Mouse (Mus musculus) cortical plate, adult 2 months (tissue): ENCODE data around the gene Foxg1. TPM values are rescaled to one million over a fixed set of nuclear protein-coding genes. Genes with fewer than 3 reads are reported as not detected.

ENCODE experiments used
- H3K27ac ChIP-seq: fragments of 200-500 bp; 2 replicates; pipeline ENCODE4 v1.5.1; 2012; ENCODE audit warnings: low read length, control low read depth, inconsistent platforms; ENCODE audit not compliant: insufficient read depth
- H3K4me1 ChIP-seq: fragments of 200-500 bp; 2 replicates; pipeline ENCODE4 v1.6.1; 2011; ENCODE audit warnings: low read length; ENCODE audit not compliant: control insufficient read depth, insufficient read depth
- H3K4me3 ChIP-seq: fragments of 200-500 bp; 2 replicates; pipeline ENCODE4 v1.5.1; 2011; ENCODE audit warnings: mild to moderate bottlenecking, low read length, control low read depth; ENCODE audit not compliant: insufficient read depth
- CTCF ChIP-seq: fragments of 200-500 bp; IDR thresholded peaks from 2 replicates; pipeline ENCODE4 v1.5.1; 2011; ENCODE audit warnings: mild to moderate bottlenecking, control low read depth, low read length; ENCODE audit not compliant: insufficient read depth; ENCODE audit errors: extremely low read depth
- POLR2A ChIP-seq: fragments of 200-500 bp; IDR thresholded peaks from 2 replicates; pipeline ENCODE4 v1.6.1; 2011; ENCODE audit warnings: mild to moderate bottlenecking, low read length, control low read depth; ENCODE audit not compliant: insufficient read depth; ENCODE audit errors: extremely low read depth
- polyA plus RNA-seq: library from polyadenylated mRNA; depleted of rRNA; stranded (reverse); fragments of >200 nt; gene quantifications from 2 replicates; pipeline ENCODE4 v1.2.3, GENCODE M21; 2012

Gene Foxg1
- polyA plus RNA-seq, 1 experiment, result 61.2 TPM

- H3K4me3 ChIP-seq, result peak overlapping the region; percentile 50
- peaks cover 1% of the 10 kb centered on the region; the same call in 1 of the 2 replicates for H3K4me1 ChIP-seq
- TF ChIP-seq POLR2A (no peak), CTCF (peak; percentile 20; the same call in 1 of the 2 replicates)
- peak overlapping the region; percentile 99 for H3K27ac ChIP-seq
Observed at GRCm38 (mm10) chr12:49391305-49392040, 9.0 kb downstream of the Foxg1 start.

GRCm38 (mm10) chr12:49392041-49392390 lies 9.6 kb downstream of the Foxg1 start:
- Histone ChIP-seq H3K27ac (peak overlapping the region; percentile 99), H3K4me3 (peak overlapping the region; percentile 50), H3K4me1 (peaks cover 1% of the 10 kb centered on the region; the same call in 1 of the 2 replicates)
- TF ChIP-seq POLR2A (0 out of 2 replicates have a peak, but pooled peaks have one; percentile 9), CTCF (no peak)

- no peak overlapping the region for H3K27ac ChIP-seq
- no peak for TF ChIP-seq CTCF
- TF ChIP-seq POLR2A, result no peak
- peak overlapping the region; percentile 50; the same call in 1 of the 2 replicates for H3K4me3 ChIP-seq
- H3K4me1 ChIP-seq, result peaks cover 1% of the 10 kb centered on the region; the same call in 1 of the 2 replicates
Observed at GRCm38 (mm10) chr12:49392876-49393275, 10.4 kb downstream of the Foxg1 start.

GRCm38 (mm10) chr12:49393639-49394038 lies 11.2 kb downstream of the Foxg1 start:
- Histone ChIP-seq H3K4me3 (peak overlapping the region; percentile 50; the same call in 1 of the 2 replicates), H3K4me1 (peaks cover 3% of the 10 kb centered on the region; the same call in 1 of the 2 replicates), H3K27ac (no peak overlapping the region)
- no peak for TF ChIP-seq POLR2A
- TF ChIP-seq CTCF, result no peak

- Histone ChIP-seq H3K4me1 (peaks cover 3% of the 10 kb centered on the region; the same call in 1 of the 2 replicates), H3K4me3 (peak overlapping the region; percentile 34; the same call in 1 of the 2 replicates), H3K27ac (no peak overlapping the region)
- TF ChIP-seq CTCF, result no peak
- TF ChIP-seq POLR2A, result no peak
Observed at GRCm38 (mm10) chr12:49394181-49394580, 11.7 kb downstream of the Foxg1 start.

- peak overlapping the region; percentile 76 for H3K27ac ChIP-seq
- TF ChIP-seq POLR2A, result 0 out of 2 replicates have a peak, but pooled peaks have one; percentile 26
- no peak for TF ChIP-seq CTCF
- H3K4me3 ChIP-seq, result peak overlapping the region; percentile 34
- peaks cover 3% of the 10 kb centered on the region; the same call in 1 of the 2 replicates for H3K4me1 ChIP-seq
Observed at GRCm38 (mm10) chr12:49394836-49395235, 12.4 kb downstream of the Foxg1 start.

- Histone ChIP-seq H3K4me1 (peaks cover 3% of the 10 kb centered on the region; the same call in 1 of the 2 replicates), H3K27ac (no peak overlapping the region), H3K4me3 (no peak overlapping the region; the same call in 1 of the 2 replicates)
- TF ChIP-seq CTCF (no peak), POLR2A (no peak)
Observed at GRCm38 (mm10) chr12:49395969-49396368, 13.5 kb downstream of the Foxg1 start.

GRCm38 (mm10) chr12:49396776-49397175 lies 14.3 kb downstream of the Foxg1 start:
- Histone ChIP-seq H3K4me1 (peaks cover 3% of the 10 kb centered on the region; the same call in 1 of the 2 replicates), H3K4me3 (no peak overlapping the region), H3K27ac (0 out of 2 replicates have a peak overlapping the region, but pooled peaks have one; percentile 35)
- TF ChIP-seq POLR2A (no peak), CTCF (no peak)

GRCm38 (mm10) chr12:49397443-49398162 lies 15.1 kb downstream of the Foxg1 start:
- Histone ChIP-seq H3K4me1 (peaks cover 5% of the 10 kb centered on the region; the same call in 1 of the 2 replicates), H3K27ac (peak overlapping the region; percentile 81; the same call in 1 of the 2 replicates), H3K4me3 (no peak overlapping the region)
- TF ChIP-seq CTCF (no peak), POLR2A (no peak)

- TF ChIP-seq CTCF, result no peak
- no peak for TF ChIP-seq POLR2A
- peaks cover 5% of the 10 kb centered on the region; the same call in 1 of the 2 replicates for H3K4me1 ChIP-seq
- H3K27ac ChIP-seq, result peak overlapping the region; percentile 81; the same call in 1 of the 2 replicates
- no peak overlapping the region for H3K4me3 ChIP-seq
Observed at GRCm38 (mm10) chr12:49398163-49398540, 15.7 kb downstream of the Foxg1 start.
